Mouse (Mus musculus): ENCODE results near the gene Phyhipl. TPM values are rescaled to one million over a fixed set of nuclear protein-coding genes. Genes with fewer than 3 reads are reported as not detected.

Gene Phyhipl
- polyA plus RNA-seq, 1 experiment from 2014 or later = 2.3 TPM

DNA sequence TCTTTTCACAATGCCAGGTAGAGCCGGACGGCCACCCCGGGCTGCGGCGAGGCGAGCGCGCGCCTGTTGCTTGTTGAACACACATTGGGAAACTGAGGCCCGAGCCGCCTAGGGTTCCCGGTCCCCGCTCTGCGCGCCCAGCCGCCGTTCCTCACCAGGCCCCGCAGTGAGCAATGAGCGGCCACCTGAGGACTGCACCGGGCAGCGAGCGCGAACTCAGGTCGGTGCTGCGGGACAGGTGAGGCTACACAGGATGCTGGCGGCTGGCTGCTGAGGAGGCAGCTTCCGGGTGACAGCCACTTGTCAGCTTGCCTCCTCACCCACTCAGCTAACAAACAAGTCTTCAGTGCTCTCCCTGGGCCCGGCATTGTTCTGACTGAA, 55.9 kb downstream of the Phyhipl start:
- Histone ChIP-seq H3K9me3 (no peaks in the 10 kb centered on the region), H3K27ac (peak overlapping the region; percentile 36; the same call in 1 of the 2 replicates), H3K4me3 (peak overlapping the region; percentile 81), H3K27me3 (ENCODE audit: insufficient read depth, poor library complexity, severe bottlenecking) (peaks cover 40% of the 10 kb centered on the region), H3K36me3 (no peaks in the 10 kb centered on the region), H3K4me1 (peaks cover 20% of the 10 kb centered on the region)
- DNase-seq (ENCODE audit: low spot score) = no peak
- under 1% methylated on average over 28 of the region's 28 CpGs for WGBS

DNA sequence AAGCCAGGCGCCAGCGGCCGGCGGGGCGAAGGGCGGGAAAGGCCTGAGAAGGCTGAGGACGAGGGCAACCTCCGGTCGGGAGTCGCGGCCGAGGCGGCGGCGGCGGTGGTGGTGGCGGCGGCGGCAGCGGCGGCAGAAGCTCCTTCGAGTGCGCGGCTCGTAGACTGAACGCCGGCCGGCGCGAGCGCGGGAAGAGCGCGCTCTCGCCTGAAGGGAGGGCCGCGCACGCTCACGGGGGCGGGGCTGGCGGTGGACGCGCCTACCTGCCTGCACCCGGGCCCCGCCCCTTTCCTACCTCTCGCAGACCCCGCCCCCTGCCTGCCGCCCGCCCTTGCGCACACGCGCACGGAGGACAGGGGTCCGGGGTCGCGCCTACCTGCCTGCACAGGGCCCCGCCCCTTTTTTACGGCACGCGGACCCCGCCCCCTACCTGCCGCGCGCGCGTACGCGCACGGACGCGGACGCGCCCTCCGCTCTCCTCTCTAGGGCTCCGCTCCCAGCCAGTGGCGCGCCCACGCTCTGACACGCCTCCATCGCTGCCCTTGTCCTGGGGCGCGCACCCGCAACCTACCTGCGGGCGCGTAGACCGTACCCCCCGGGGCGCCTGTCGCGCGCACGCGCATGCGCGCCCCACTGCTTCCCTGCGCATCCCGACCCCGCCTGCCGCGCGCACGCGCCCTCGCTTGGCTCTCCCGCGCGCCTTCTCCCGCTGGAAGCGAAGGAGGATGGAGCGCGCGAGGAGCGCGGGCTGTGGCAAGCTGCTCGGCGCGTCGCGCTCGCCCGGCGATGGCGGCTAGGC, 56.4 kb downstream of the Phyhipl start:
- no peaks in the 10 kb centered on the region for H3K36me3 ChIP-seq
- no peaks in the 10 kb centered on the region for H3K9me3 ChIP-seq
- peak overlapping the region; percentile 36; the same call in 1 of the 2 replicates for H3K27ac ChIP-seq
- peak overlapping the region; percentile 81 for H3K4me3 ChIP-seq
- peaks cover 20% of the 10 kb centered on the region for H3K4me1 ChIP-seq
- DNase-seq (ENCODE audit: low spot score) = peak; percentile 77
- peaks cover 40% of the 10 kb centered on the region for H3K27me3 ChIP-seq (ENCODE audit: insufficient read depth, poor library complexity, severe bottlenecking)
- WGBS = under 1% methylated on average over 115 of the region's 124 CpGs

DNA sequence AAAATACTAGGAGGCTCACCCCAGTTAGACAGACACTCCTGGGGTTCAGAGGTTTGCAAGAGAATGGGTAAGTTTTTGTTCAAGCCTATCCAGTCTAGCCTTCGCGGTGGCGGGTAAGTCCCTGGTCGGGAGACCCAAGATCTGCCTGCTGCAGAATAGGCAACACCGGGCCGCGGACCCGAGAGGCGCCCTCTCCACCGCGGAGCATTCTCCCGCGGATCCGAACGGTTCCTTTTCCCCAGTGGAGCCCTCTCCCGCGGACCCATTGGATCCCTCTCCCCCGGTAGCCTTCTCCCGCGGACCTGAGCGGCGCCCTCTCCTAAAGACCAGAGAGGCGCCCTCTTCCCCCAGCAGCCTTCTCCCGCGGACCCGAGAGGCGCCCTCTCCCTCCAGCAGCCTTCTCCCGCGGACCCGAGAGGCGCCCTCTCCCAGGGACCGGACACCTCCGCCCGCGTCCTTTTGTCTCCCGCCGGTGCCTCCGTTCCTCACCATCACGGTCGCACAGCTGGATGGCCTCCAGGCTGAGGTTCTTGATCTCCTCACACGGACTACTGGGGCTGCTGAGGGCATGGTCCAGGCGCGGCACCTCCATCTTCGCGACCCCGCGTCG, 57.1 kb downstream of the Phyhipl start:
- peak overlapping the region; percentile 81 for H3K4me3 ChIP-seq
- H3K4me1 ChIP-seq = peaks cover 20% of the 10 kb centered on the region
- H3K27me3 ChIP-seq (ENCODE audit: insufficient read depth, poor library complexity, severe bottlenecking) = peaks cover 40% of the 10 kb centered on the region
- DNase-seq (ENCODE audit: low spot score) = peak; percentile 77
- no peaks in the 10 kb centered on the region for H3K36me3 ChIP-seq
- no peak overlapping the region for H3K27ac ChIP-seq
- H3K9me3 ChIP-seq = no peaks in the 10 kb centered on the region
- under 1% methylated on average over 48 of the region's 48 CpGs for WGBS

DNA sequence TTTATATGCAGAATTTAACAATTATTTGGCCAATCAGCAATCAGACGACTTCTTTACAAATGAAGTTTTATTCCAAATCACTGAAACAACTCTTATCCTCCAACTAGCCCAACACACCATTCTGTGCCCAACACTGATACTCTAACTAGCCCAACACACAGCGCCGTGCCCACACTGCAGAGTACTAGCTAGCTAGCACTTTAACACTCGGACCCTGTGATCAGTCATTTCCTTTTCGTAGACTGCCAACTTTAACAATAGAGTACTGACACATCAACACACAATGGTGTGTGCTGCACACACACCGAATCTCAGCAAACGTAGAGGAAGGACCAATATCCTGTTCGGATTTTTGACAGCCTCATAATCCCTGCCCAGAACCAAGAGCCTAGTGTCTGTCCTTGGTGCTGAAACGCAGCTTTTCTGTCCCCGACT, 57.7 kb downstream of the Phyhipl start:
- no peak for DNase-seq (ENCODE audit: low spot score)
- peaks cover 40% of the 10 kb centered on the region for H3K27me3 ChIP-seq (ENCODE audit: insufficient read depth, poor library complexity, severe bottlenecking)
- H3K4me3 ChIP-seq = peak overlapping the region; percentile 81
- peaks cover 20% of the 10 kb centered on the region for H3K4me1 ChIP-seq
- H3K9me3 ChIP-seq = no peaks in the 10 kb centered on the region
- no peaks in the 10 kb centered on the region for H3K36me3 ChIP-seq
- WGBS = 21% methylated on average over 10 of the region's 10 CpGs
- H3K27ac ChIP-seq = no peak overlapping the region

DNA sequence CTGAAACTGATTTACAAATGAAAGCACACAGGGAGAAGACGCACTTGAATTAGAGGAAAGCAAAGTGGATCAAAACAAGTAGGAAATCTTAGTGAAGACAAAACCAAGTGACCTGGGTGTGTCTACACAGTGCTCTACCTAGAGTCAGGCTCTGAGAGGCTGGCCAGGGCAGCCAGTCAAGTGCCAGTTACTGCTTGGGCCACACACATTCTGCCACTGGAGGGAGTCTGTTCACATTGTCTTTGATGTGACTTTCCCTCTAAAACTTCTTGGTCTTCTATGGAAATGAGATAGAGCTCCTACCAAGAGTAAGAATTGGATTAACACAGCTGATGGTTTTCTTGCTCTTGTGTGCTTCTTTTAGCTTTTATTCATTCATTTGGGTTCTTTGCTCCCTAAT, 61.8 kb downstream of the Phyhipl start:
- Histone ChIP-seq H3K9me3 (no peaks in the 10 kb centered on the region), H3K27ac (no peak overlapping the region), H3K4me3 (no peak overlapping the region), H3K4me1 (peaks cover 9% of the 10 kb centered on the region), H3K27me3 (ENCODE audit: insufficient read depth, poor library complexity, severe bottlenecking) (peaks cover 7% of the 10 kb centered on the region), H3K36me3 (no peaks in the 10 kb centered on the region)
- no peak for DNase-seq (ENCODE audit: low spot score)
- 38% methylated on average over 1 of the region's 1 CpGs for WGBS

DNA sequence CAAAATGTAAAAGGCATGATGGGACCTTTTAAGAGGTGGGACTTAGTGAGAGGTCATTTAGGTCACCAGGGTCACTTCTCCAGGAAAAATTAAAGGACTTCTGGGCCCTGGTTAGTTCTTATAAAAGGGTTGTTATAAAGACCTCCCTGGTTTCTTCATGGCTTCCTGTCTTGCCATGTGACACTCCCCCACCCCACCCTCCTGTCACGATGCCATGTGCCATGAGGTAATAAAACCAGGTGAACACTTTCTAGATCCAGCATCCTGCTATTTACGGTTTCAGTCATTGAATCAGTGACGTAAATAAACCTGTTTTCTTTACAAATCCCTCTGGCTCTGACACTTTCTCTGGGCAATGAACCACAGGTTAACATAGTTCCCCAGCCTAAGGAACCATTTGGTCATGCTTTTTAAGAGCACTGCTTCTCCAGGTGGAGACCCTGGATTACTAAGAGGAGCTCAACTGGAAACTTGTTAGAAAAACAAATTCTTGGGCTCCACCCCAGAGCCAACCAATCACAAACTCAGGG, 68.8 kb downstream of the Phyhipl start:
- no peak for DNase-seq (ENCODE audit: low spot score)
- Histone ChIP-seq H3K27ac (no peak overlapping the region), H3K27me3 (ENCODE audit: insufficient read depth, poor library complexity, severe bottlenecking) (no peaks in the 10 kb centered on the region), H3K36me3 (no peaks in the 10 kb centered on the region), H3K4me3 (no peak overlapping the region), H3K9me3 (no peaks in the 10 kb centered on the region), H3K4me1 (peaks cover 1% of the 10 kb centered on the region; the same call in 1 of the 2 replicates)
- WGBS = 78% methylated on average over 3 of the region's 3 CpGs

DNA sequence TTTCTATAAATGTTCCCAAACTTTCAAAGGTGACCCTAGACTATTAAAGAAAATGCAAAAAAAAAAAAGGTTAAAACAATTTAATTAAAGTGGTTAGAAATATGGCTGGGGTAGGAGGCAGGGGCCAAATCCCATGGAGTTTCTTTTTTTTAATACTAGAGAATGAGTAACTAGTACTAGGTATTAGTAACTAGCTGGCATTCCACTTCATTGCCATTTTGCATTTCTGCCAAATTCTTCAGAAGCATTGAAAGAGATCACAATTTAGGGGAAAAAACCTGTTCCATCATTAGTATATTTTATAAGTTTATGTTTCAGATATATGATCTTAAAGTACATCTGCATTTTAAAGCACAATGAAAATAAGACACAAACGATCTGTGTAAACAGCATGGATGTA, 71.6 kb downstream of the Phyhipl start:
- H3K4me1 ChIP-seq = peaks cover 6% of the 10 kb centered on the region; the same call in 1 of the 2 replicates
- WGBS = 76% methylated on average over 1 of the region's 1 CpGs
- no peaks in the 10 kb centered on the region for H3K27me3 ChIP-seq (ENCODE audit: insufficient read depth, poor library complexity, severe bottlenecking)
- H3K4me3 ChIP-seq = no peak overlapping the region
- no peak for DNase-seq (ENCODE audit: low spot score)
- H3K36me3 ChIP-seq = no peaks in the 10 kb centered on the region
- H3K9me3 ChIP-seq = no peaks in the 10 kb centered on the region
- no peak overlapping the region for H3K27ac ChIP-seq

DNA sequence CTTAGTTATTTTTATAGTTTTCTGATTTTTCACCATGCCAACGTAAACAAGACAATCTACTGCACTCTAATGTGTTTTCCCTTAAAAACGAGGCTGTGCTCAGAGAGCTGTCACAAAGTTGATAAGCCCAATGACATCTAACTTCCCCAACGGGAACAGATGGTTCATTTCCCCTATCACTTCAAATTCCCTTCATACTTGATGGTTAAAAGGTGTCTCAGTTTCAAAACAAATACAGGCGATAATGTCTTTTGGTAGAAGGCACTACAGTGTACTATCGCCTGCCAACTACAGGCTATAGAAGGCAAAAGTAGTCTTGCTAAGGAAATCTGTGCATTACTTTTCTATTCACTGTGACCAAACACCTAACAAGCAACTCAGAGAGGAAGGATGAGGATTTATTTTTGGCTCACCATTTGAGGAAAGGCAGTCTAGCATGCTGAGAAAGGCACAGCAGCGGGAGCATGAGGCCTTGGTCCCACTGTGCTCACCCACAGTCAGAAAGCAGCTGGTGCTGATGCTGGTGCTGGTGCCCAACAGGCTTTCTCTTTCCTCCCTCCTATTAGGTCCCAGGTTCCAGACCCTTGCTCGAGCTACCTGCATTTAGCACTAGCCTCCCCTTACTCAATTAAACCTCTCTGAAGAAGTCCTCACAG, 74.1 kb downstream of the Phyhipl start:
- Histone ChIP-seq H3K9me3 (no peaks in the 10 kb centered on the region), H3K4me3 (no peak overlapping the region), H3K27ac (no peak overlapping the region), H3K4me1 (peaks cover 6% of the 10 kb centered on the region; the same call in 1 of the 2 replicates), H3K36me3 (no peaks in the 10 kb centered on the region), H3K27me3 (ENCODE audit: insufficient read depth, poor library complexity, severe bottlenecking) (no peaks in the 10 kb centered on the region)
- 29% methylated on average over 7 of the region's 7 CpGs for WGBS
- no peak for DNase-seq (ENCODE audit: low spot score)

DNA sequence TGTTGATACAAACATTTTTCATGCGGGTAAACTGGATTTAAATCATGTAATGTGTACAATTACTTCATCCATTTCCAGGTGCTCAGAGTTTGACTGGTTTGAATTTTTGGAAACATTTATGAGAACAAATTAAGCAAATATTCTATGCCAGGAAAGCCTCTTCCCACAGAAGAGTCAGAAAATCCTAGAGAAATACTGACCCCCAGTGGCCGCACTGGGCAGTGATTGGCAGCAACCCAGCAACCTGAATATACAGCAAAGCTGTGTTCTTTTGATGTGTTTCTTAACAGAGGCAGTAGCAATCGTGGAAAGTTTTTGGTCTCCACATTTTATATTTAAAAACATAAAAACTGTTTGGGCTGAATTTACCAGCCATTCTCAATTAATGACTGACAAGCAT, 92.1 kb downstream of the Phyhipl start:
- H3K27ac ChIP-seq = no peak overlapping the region
- no peaks in the 10 kb centered on the region for H3K4me1 ChIP-seq
- H3K27me3 ChIP-seq (ENCODE audit: insufficient read depth, poor library complexity, severe bottlenecking) = no peaks in the 10 kb centered on the region
- no peak for DNase-seq (ENCODE audit: low spot score)
- no peak overlapping the region for H3K4me3 ChIP-seq
- WGBS = 23% methylated on average over 3 of the region's 3 CpGs
- H3K9me3 ChIP-seq = no peaks in the 10 kb centered on the region
- no peaks in the 10 kb centered on the region for H3K36me3 ChIP-seq

DNA sequence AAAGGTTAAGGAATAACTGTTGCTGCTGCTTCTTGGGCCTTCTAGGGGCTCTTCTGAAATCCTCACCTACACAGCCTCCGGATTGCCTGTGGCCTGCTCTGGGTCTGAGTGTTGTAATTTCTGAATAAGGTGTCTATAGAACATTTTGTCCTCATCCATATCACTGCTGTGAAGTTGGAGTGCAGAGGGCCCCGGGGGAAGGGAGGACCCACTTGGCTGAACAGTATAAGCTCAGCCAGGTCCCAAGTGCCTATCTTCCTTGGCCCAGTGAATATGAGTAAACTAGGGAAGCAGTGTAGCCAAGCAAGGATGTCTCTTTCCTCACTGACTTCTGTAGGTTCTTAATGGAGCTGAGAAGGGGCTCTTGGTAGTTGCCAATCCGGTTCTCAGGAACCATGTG, 103.2 kb downstream of the Phyhipl start:
- Histone ChIP-seq H3K4me3 (no peak overlapping the region), H3K4me1 (no peaks in the 10 kb centered on the region), H3K36me3 (peaks cover 3% of the 10 kb centered on the region; the same call in 1 of the 2 replicates), H3K9me3 (no peaks in the 10 kb centered on the region), H3K27ac (no peak overlapping the region), H3K27me3 (ENCODE audit: insufficient read depth, poor library complexity, severe bottlenecking) (no peaks in the 10 kb centered on the region)
- DNase-seq (ENCODE audit: low spot score) = no peak
- 82% methylated on average over 3 of the region's 3 CpGs for WGBS

DNA sequence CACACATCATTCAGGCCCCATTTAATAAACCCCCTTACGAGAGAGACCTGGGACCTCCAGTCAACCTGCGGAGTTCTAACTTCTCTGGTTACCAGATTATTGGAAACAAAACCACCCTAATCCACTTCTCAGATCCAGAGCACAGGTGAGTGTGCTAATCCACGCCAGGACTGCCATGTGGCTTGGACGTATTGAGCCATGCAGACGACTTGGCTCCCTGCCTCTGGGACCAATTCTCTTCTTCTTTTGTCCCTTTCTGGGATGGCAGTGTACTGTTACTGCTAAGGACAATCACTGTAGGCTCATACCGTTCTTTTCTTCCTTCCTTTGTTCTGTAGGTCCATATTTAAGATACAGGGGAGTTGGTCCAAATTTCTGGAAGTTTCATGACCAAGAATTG, 112.9 kb downstream of the Phyhipl start:
- WGBS = 78% methylated on average over 6 of the region's 6 CpGs
- Histone ChIP-seq H3K4me1 (no peaks in the 10 kb centered on the region), H3K36me3 (0 out of 2 replicates have a peak, but pooled peaks cover 4% of the 10 kb centered on the region), H3K9me3 (no peaks in the 10 kb centered on the region), H3K4me3 (no peak overlapping the region), H3K27ac (no peak overlapping the region), H3K27me3 (ENCODE audit: insufficient read depth, poor library complexity, severe bottlenecking) (no peaks in the 10 kb centered on the region)
- DNase-seq (ENCODE audit: low spot score) = no peak

DNA sequence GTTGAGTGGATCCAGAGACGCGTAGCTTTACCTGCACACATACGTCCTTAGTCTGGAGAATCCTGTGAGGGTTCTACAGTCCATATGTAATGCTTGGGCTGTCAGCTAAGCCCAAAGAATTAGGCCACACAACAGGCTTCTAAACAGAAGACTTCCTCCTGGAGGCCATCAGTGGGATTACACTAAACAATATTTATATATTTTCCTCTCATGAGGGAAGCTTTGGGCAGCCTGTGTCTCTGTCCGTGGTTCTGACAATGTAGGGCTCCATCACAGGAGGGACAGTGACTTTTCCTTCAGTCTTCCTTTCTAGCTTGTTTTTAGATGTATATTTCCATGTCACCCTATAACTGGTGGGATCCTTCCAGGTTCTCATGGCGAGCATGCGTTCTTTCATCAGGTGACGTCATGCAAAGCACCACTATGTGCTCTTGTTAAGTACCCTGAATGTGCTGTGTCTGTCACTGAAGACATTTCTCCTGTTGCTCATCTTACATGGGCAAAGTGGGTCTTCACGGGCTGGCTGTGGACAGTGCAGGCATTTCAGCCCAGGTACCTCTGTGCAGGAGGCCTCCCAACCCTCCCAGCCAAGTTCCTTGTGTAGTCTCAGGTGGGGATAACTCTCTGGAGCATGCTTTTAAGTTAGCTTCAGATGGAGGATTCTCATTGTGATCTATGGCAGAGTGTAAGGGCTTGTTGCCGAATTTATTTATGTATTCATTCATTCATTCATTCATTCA, 115.1 kb downstream of the Phyhipl start:
- peaks cover 4% of the 10 kb centered on the region; the same call in 1 of the 2 replicates for H3K36me3 ChIP-seq
- no peaks in the 10 kb centered on the region for H3K9me3 ChIP-seq
- peak; percentile 68 for DNase-seq (ENCODE audit: low spot score)
- H3K27me3 ChIP-seq (ENCODE audit: insufficient read depth, poor library complexity, severe bottlenecking) = no peaks in the 10 kb centered on the region
- H3K4me1 ChIP-seq = no peaks in the 10 kb centered on the region
- H3K4me3 ChIP-seq = no peak overlapping the region
- 81% methylated on average over 9 of the region's 9 CpGs for whole genome bisulfite sequencing
- H3K27ac ChIP-seq = no peak overlapping the region
